ENCODE assay signal across 8 mouse cellular contexts in genomic region chr11:116661291-116661947, GRCm38 (mm10). TPM values are rescaled to one million over a fixed set of nuclear protein-coding genes. Genes with fewer than 3 reads are reported as not detected.
DNase-seq lines count a peak whose midpoint lies in the region; ATAC-seq and TF ChIP-seq lines count a peak whose summit lies in the region.
"Had no signal": no experiment of that assay in that cellular context is flagged by ENCODE, and none has a peak within 500 bp of the region (broad histone marks: within the 10 kb centered on the region; RNA-seq: fewer than 3 reads in every experiment).

No protein-coding gene starts in this region.

- no peak for TF ChIP-seq CTCF in layer of hippocampus, adult 2 months (conservative IDR thresholded peaks at IDR 0.05)

- no peaks in the 10 kb centered on the region for H3K9me3 ChIP-seq in forebrain, embryonic 12.5 days
- no peaks in the 10 kb centered on the region for H3K9me3 ChIP-seq in midbrain, embryonic 13.5 days

- 0 out of 2 replicates have a peak overlapping the region, but pooled peaks have one; percentile 45 for H3K9ac ChIP-seq in forebrain, embryonic 12.5 days
- H3K9ac ChIP-seq in midbrain, embryonic 13.5 days (replicated peaks), result peak overlapping the region; percentile 49

- H3K36me3 ChIP-seq in forebrain, embryonic 12.5 days (replicated peaks), result no peaks in the 10 kb centered on the region
- H3K36me3 ChIP-seq in midbrain, embryonic 13.5 days, result no peaks in the 10 kb centered on the region

- H3K4me3 ChIP-seq in layer of hippocampus, adult 2 months, result no peak overlapping the region; the same call in 1 of the 2 replicates
- H3K4me3 ChIP-seq in forebrain, embryonic 12.5 days (replicated peaks), result no peak overlapping the region
- H3K4me3 ChIP-seq in midbrain, embryonic 13.5 days (replicated peaks), result no peak overlapping the region

- peaks cover 66% of the 10 kb centered on the region for H3K4me1 ChIP-seq in forebrain, embryonic 12.5 days
- peaks cover 70% of the 10 kb centered on the region for H3K4me1 ChIP-seq in midbrain, embryonic 13.5 days (replicated peaks)

- 22% methylated on average over 13 of the region's 13 CpGs for WGBS in forebrain, embryonic 12.5 days
- WGBS in midbrain, embryonic 13.5 days, result 14% methylated on average over 13 of the region's 13 CpGs

- H3K27me3 ChIP-seq in forebrain, embryonic 12.5 days, result peaks cover 24% of the 10 kb centered on the region
- peaks cover 3% of the 10 kb centered on the region; the same call in 1 of the 2 replicates for H3K27me3 ChIP-seq in midbrain, embryonic 13.5 days

- ATAC-seq in forebrain, embryonic 12.5 days (ENCODE audit: low FRiP score), result peak; percentile 27; the same call in 1 of the 2 replicates
- ATAC-seq in midbrain, embryonic 13.5 days, result peak; percentile 51

- H3K27ac ChIP-seq in layer of hippocampus, adult 2 months, result peak overlapping the region; percentile 84
- peak overlapping the region; percentile 83 for H3K27ac ChIP-seq in forebrain, embryonic 12.5 days
- peak overlapping the region; percentile 88 for H3K27ac ChIP-seq in midbrain, embryonic 13.5 days

- peak overlapping the region; percentile 40 for H3K4me2 ChIP-seq in forebrain, embryonic 12.5 days
- H3K4me2 ChIP-seq in midbrain, embryonic 13.5 days (replicated peaks), result peak overlapping the region; percentile 33

- no peak for DNase-seq in layer of hippocampus, adult 2 months (ENCODE audit: low spot score in 2 of 2)
- no peak for DNase-seq in layer of hippocampus, postnatal 25 days (ENCODE audit: extremely low spot score in 1 of 2, low spot score in 1 of 2)
- peak; percentile 60 for DNase-seq in cerebellum, adult 9-11 months
- no peak for DNase-seq in gastrocnemius, adult 8-10 months (ENCODE audit: low spot score in 2 of 2)
- DNase-seq in urinary bladder, adult 18-20 months (ENCODE audit: low spot score in 2 of 2), result no peak

RNA-seq across cellular contexts. Expression of gene Cygb, which starts 7.3 kb away (rescaled TPM):
- total RNA-seq in layer of hippocampus, adult 2 months (2021), result 10 to 100 TPM; 71.9 to 73.5 TPM
- 10 to 100 TPM; 65.7 to 78.3 TPM for total RNA-seq in layer of hippocampus, postnatal 25 days (2021)
- 4.2 and 4.3 TPM in 2 replicates for polyA plus RNA-seq in forebrain, embryonic 12.5 days (2016; fragmentation: Nextera tagmentation; extraction: Ambion mirVana)
- 8.8 TPM in 2 replicates for polyA plus RNA-seq in midbrain, embryonic 13.5 days (2015; fragmentation: Nextera tagmentation; extraction: Ambion mirVana)
- total RNA-seq in gastrocnemius, adult 8-10 months (2022), result 10 to 100 TPM in 2 of 4 experiments, 1 to 10 TPM in 2; 6.4 to 14.4 (median 10.1) TPM
- total RNA-seq: hematopoietic stem cell, adult 5-6 weeks had no signal

RNA-seq across cellular contexts. Expression of gene Prcd, which starts 8.1 kb away (rescaled TPM):
- total RNA-seq in layer of hippocampus, adult 2 months (2021), result 1 to 10 TPM; 5.6 to 5.7 TPM
- total RNA-seq in layer of hippocampus, postnatal 25 days (2021), result 1 to 10 TPM; 6.4 to 7.0 TPM
- 0.76 and 1.3 TPM in 2 replicates for polyA plus RNA-seq in forebrain, embryonic 12.5 days (2016; fragmentation: Nextera tagmentation; extraction: Ambion mirVana)
- polyA plus RNA-seq in midbrain, embryonic 13.5 days (2015; fragmentation: Nextera tagmentation; extraction: Ambion mirVana), result 1.0 and 1.2 TPM in 2 replicates
- total RNA-seq in gastrocnemius, adult 8-10 months (2022), result under 1 TPM in 2 of 4 experiments, not detected in 2; 0.29 to 0.51 TPM

RNA-seq across cellular contexts. Expression of gene Rhbdf2, which starts 34.6 kb away (rescaled TPM):
- 1 to 10 TPM; 1.4 to 1.6 TPM for total RNA-seq in layer of hippocampus, adult 2 months (2021)
- 1 to 10 TPM; 1.1 to 1.8 TPM for total RNA-seq in layer of hippocampus, postnatal 25 days (2021)
- polyA plus RNA-seq in forebrain, embryonic 12.5 days (2016; fragmentation: Nextera tagmentation; extraction: Ambion mirVana), result 1.4 and 1.9 TPM in 2 replicates
- 0.76 and 0.77 TPM in 2 replicates for polyA plus RNA-seq in midbrain, embryonic 13.5 days (2015; fragmentation: Nextera tagmentation; extraction: Ambion mirVana)
- total RNA-seq in gastrocnemius, adult 8-10 months (2022), result 10 to 100 TPM; 10.6 to 19.9 (median 11.2) TPM

Comparison
In these comparisons a context has a peak if more than half of its experiments do, and no peak if none do; other contexts are left out.
1. RNA of gene Cygb, which starts 7.3 kb away (total RNA-seq): 65.7 to 78.3 TPM in layer of hippocampus, postnatal 25 days and 71.9 to 73.5 TPM in layer of hippocampus, adult 2 months; 6.4 to 14.4 TPM in gastrocnemius, adult 8-10 months; every median in the first group is over 4 times any median in the second.
2. RNA of gene Prcd, which starts 8.1 kb away (total RNA-seq): 6.4 to 7.0 TPM in layer of hippocampus, postnatal 25 days and 5.6 to 5.7 TPM in layer of hippocampus, adult 2 months; 0.29 to 0.51 TPM in gastrocnemius, adult 8-10 months; every median in the first group is over 4 times any median in the second.
3. RNA of gene Rhbdf2, which starts 34.6 kb away (total RNA-seq): 10.6 to 19.9 TPM in gastrocnemius, adult 8-10 months; 1.1 to 1.8 TPM in layer of hippocampus, postnatal 25 days and 1.4 to 1.6 TPM in layer of hippocampus, adult 2 months; every median in the first group is over 4 times any median in the second.
4. Peak in every context shown above with its lines, with median percentiles within 50 percentile points of each other: H3K27ac ChIP-seq.